Mouse (Mus musculus) activated CD4-positive, CD25-positive, alpha-beta regulatory T cell, adult 4 months (primary cell): ENCODE measurements at regions not wholly inside any gene's neighbourhood (a gene's known extent, or its start where the extent isn't known, plus 50 kb on each side); places are given as distances from the start of the nearest gene placed in this dataset.

Experiments
- ATAC-seq: one replicate; pipeline ENCODE4 v1.8.0; 2017

DNA sequence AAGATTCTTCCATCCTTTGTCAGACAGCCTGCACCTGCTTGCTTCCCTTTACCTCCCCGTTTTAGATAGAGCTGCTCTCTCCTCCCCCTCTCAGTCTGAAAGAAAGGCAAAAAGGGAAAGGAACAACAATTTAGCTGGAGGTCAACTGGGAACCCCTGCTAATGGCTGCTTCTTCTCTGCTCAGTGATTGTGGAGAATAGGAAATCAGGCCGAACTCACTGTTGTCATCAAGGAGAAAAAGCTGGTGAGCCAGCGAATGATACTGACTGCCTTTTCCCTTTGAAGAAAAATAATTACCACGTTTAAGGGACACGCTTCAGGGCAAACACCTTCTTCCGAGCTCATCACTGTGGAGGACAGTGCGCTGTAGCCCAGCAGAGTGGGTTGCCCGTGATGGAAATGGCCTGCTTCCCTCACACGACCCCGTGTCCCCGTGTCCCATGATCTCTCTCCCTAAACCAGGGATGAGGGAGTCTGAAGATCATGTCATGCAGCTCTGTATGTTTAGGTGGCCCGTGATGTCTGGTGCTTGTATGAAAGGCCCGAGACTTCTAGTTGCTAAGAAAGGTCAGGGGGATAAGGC, 183.8 kb upstream of the Sash1 start:
- no peak for ATAC-seq

DNA sequence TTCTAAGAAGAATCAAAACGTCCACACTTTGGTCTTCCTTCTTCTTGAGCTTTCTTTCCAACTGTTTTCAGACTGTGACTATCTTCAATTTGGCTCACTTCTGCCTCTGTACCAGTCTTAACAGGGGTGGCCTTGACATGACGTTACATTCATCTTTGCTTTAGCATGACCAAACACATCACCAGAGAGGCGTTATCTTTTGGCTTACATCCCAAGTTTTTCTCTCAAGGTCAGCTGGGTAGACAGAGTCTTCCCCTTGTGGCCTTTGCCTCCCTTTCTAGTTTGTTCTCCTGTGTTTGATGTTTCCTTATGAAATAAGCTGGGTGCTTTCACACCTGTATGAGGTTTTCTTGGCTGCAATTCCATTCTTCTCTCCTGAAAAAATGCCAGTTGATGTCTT, 180.7 kb upstream of the Sash1 start:
- ATAC-seq, result no peak

DNA sequence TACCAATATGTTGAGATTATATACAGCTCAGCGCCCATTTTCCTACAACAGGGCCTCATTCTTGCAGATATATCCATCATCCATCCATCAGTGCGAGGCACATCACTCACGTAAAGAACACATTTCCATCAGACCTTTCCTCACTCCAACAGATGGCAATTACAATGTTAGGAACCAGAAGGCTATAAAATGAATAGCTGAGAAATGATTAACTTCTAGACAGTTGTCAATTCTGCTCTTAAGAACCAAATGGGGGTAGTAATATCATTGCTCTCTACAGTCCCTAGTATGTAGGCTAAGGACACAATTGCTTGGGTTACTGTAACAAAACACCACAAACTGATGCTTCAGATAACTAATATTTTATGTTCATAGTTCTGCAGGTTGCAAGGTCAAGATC, 176.1 kb upstream of the Sash1 start:
- ATAC-seq, result no peak

DNA sequence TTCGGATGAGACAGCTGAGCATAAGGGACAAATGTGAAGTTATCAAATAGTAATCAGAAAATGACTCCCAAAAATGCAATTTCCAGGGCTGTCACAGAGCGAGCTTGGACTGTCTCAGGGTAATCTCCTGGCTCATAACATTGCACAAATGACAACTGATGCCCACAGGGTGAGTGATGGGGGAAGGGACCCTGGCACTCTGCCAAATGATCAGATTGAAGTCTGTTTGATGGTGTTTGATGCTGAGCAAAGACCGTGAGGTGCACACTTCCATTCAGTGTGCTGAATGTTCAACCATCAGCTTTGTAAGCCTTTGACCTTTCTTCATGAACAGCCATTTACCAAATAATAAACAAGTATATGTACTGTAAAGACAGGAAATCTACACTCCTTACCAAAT, 169.4 kb upstream of the Sash1 start:
- ATAC-seq, result no peak

DNA sequence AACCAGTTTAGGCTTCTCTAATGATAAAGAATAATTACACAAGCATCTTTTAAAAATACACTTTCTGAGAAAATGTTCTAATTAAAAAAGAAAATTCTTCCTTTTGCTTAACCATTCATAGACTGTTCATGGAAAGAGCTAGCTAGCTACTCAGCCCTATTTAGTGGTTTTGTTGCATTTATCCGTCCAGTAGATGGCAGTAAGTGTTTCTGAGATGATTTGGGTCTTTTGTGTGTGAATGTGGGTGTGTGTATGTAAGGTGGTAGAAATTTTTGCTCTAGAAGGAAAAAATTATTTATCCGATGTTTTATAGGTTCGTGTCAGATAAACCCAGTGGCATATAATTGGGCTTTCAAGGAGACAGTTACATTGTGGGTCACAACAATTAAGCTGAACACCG, 167.5 kb upstream of the Sash1 start:
- ATAC-seq, result no peak

DNA sequence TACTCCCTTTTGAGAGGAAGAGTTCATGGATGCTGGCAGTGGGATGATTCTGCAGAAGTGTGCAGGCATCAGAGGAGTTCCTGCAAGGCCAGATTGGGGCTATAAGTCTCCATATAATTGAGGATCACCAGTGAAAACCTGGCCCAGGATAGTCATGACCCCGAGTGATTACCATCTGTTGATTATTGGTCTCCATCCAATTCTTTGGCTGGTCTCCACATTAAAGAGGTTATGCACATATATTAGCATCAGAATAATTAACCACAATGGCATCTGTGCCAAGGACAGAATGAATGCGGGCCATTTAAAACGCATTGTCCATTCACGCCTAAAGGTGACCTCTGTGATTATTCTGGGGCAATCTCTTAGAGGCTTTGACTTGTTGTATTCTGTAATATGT, 161.5 kb upstream of the Sash1 start:
- ATAC-seq, result no peak

DNA sequence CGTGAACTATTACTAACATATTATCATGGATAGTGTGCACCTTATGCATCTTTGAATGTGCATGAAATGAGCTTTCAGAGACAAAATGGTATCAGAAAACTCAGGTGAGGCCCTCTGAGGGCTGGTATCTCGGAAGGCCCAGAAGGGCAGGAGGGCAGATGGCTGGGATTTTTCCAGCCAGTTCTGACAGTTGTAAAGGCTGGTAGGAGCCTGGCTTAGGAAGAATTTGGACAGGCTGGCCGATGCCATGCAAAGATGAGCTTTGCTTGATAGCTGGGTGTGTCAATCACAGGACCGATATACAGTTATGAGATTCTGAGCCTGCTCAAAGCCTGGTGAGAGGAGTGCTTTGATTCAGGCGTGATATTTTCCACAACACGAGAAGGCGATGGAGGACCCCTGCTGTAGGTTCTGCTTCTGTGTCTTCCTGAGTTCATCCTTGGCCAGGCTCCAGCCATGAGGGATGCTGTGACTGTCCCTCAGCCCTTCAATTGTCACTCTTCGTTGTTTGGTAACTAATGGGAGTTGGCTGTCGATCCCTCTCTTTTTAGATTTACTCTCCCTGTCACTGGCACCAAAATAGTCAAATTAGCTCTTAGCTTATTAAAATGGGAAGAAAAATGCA, 159.0 kb upstream of the Sash1 start:
- no peak for ATAC-seq

DNA sequence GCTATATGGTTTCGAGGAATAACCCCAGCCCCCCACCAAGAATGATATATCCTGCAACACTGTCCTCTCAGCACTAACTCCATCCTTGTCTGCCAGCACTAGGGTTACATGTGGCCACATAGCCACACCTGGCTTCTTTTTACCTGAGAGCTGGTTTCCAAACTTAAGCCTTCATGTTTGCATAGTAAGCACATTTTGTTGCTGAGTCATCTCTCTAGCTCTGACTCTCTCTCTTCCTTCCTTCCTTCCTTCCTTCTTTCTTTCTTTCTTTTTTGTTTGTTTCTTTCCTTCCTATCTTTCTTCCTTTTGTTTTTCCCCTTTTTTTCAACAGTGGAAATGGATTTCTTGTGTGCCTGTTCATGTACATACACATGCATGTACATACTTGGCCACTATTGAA, 157.6 kb upstream of the Sash1 start:
- ATAC-seq, result no peak

DNA sequence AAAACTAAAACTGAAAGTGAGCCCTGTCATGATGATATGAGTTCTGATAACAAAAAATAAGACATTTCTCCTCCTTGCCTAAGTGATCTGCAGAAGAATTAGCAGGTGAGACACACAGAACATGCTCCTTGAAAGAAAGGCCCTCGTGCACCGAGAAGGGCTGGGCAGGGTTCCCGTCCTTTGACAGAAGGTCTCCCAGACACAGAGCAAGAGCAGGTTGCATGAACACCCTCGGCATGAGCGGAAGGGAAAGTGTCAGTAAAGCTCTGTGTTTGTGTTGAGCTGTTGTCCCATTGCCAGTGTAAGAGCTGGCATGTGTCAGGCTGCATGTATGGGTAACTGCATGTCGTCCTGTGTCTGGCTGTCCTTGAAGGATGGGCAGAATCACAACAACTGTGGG, 144.6 kb upstream of the Sash1 start:
- no peak for ATAC-seq

DNA sequence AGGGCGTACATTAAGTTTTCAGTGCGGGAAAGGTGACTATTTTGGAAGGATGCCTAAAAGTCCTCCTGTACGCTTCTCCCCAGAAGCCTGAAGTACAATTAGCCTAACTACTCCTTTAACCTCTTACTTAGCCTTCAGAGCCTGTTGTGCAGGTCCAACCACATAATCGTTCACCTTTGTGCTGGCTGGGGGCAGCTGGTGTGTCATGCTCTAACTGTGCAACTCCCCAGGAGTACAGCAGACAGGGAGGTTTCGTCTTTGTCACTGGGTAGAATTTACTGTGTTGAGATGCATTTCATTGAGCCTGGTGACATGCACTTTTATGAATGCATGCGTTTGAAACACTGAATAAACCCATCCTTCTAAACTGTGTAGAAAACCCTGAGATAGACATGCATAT, 143.6 kb upstream of the Sash1 start:
- ATAC-seq, result no peak

DNA sequence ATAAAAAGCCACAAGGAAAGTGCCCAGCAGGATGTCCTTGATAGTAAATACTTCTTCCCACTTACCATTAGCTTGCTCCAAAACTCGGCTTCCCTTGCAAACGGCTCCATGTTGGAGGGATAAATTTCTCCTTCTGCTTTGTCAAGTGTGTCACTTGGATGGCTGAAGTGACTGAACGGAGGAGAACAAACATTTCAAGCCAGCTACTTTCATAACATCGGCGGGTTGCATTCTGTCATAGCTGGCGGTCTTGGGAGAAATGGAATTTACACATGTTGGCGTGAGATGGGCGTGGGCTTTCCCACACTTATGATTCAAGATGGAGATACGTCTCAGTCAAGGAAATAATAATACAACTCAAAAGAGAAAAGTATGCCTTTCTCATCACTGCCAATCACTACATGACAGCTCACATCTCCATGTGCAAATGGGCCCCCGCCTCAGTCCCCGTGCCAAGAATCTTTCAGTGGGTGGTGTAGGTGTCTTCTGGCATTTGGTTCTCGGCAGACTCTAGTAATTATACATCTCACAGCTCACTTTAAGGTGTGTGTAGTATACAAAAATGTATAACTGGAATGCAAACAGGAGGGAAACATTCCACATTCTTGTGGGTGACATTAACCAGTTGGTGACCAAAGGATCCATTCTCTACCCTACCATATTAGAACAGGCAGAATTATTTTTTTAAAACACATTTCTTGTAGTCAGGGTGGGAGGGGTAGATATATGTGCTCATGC, 141.4 kb upstream of the Sash1 start:
- no peak for ATAC-seq

DNA sequence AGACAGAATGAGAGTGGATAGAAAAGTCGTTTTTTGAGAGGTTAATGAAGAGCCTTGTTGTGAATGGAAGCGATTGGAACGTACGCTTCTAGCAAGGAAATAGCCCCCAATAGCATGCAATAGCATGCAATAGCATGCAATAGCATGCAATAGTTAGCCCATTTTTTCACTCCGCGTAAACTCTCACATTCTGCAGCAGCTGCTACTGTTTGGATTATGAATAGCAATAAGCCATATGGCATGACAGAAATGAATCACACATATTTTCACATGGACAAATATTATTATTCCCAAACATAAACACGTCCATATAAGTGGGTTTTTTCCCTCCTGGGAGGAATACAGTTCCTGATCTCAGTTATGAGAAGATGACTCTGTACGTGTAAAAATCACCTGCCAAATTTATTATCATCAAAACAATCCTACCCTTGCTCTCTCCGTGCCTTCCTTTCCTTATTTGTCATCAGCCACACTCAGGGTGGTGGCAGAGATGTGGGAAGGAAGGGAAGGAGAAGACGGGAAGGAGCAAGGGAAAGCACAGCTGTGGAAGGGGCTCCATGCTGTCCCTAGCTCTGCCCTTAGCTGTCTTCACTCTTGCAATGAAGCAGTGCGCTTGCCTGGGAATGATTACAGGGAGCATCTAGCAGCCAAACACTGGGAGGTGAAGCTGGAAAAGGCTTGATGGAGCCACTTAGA, 129.1 kb upstream of the Sash1 start:
- ATAC-seq, result no peak

DNA sequence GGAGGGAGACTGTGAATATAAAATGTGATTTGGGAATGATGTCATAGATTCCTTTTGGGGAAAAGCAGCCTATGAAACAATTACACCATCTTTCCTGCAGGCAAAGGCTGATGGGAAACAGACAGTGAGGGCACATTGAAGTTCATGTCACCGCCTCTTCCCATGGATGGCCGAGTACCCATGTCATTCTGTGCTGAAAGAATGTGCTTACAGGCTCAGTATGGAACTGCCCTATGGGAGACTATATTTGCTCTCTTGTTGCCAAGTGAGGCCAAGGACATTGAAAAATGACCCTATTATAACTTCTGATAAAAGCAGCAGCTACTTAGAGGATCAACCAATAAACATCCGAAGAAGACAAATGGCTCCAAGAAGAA, 127.7 kb upstream of the Sash1 start:
- no peak for ATAC-seq

DNA sequence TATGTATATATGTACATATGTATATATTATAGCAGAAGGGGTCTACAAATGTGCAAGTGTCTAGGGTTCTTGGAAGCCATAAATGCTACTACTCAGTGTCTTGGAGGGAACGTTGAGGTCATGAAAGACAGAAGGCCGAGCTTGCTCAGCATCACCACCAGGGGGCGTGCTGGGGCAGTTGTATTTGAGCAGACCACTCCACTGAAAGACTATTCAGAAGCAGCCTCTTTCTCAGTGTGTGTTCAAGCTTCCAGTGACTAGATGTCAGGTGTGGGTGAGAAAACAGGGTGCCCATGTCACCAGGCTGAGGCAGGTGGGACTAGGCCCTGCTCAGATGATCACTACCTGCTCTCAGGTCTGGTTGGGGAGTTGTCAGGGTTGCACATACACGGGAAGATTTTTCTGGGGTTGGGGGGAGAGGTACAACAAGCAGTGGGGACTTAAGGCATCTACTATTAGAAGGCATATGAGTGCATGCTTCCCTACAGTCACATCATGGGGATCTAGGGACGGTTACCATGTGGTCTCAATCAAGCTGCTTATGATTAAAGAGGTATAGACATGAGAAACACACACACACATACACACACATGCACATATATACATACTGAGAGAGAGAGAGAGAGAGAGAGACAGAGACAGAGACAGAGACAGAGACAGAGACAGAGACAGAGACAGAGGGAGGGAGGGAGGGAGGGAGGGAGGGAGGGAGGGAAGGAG, 127.1 kb upstream of the Sash1 start:
- ATAC-seq, result no peak

DNA sequence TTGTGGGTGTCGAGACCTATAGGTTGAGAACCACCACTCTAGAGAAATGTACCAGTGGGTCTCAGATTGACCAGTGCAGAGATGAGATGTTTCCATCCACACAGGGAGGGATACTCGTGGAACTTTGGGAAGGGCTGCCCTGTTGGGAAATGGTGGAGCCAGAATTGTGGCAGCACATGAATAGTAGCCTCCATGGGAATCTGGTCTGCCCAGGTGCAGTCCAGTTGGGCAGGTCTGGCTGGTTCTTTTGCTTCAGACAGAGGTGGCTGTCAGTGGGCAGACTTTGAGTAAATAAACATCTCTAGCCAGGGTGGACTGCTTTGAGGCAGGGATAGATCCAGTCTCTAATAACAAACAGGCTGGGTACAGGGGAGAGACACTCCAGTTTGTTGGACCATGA, 126.0 kb upstream of the Sash1 start:
- ATAC-seq, result no peak

DNA sequence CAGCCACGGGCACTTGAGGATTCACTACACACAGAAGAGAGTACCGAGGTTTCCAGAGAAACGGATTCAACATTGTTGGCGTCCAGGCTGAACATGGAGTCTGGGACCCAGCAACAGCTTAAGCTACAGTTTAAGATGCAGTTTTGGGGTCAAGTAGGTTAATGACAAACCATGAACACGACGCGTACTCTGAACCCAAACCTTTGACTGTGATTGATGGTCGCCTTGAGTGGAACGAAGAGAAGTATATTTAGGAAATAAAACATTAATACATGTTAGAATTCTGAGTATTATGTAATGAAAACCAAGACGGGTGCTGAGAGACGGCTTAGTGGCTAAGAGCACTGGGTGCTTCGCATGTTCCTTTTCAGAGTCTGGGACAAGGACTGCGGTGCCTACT, 124.3 kb upstream of the Sash1 start:
- ATAC-seq, result no peak

DNA sequence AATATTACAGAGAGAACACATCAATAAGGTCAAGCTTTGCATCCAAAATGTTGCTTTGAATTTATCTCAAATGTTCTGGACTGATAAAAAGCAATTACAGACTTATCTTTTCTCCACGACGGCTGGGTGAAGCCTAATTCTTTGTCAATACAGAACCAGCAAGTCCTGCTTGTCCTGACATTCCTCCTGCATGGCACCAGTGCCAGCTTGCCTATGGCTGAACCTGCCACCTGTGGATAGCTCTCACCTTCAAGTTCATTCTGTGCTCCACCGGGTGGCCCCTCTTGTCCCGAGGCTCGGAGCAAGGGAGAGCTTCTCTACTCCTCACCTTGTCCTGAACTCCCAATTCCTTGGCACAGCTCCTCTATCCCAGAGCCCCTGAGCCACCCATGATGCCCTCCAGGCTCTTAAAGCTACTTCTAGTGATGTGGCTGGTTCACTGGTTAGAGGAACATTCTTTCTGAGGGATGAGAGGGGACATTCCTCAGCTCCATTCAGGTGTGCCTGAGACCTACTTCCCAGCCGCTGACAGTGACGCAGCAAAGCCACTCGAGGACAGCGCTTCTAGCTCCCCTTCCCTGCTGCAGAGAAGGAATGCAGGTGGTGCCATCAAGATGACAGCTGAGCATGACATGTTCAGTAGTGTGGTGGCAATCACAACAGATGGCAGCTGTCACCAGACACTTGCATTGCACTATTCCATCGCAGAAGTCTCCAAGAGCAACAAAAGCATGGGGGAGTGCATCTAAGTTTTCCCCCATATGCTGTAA, 119.5 kb upstream of the Sash1 start:
- ATAC-seq, result no peak

DNA sequence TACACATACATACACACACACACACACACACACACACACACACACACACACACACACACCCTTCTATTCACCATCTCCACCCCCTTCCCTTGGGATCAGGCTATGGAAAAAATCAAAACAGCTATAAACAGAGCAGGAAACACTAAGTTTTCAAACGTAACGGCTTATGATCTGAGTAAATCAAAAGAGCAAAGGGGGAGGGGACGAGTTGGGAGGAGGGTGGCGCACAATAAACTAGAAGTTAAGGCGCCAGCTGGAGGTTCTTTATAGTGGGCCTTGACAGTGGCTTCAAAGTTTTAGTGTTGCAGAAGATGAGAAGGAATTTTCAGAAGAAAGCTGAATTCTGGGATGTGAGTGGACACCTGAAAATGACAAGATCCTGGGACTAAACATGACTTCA, 116.4 kb upstream of the Sash1 start:
- ATAC-seq, result no peak

DNA sequence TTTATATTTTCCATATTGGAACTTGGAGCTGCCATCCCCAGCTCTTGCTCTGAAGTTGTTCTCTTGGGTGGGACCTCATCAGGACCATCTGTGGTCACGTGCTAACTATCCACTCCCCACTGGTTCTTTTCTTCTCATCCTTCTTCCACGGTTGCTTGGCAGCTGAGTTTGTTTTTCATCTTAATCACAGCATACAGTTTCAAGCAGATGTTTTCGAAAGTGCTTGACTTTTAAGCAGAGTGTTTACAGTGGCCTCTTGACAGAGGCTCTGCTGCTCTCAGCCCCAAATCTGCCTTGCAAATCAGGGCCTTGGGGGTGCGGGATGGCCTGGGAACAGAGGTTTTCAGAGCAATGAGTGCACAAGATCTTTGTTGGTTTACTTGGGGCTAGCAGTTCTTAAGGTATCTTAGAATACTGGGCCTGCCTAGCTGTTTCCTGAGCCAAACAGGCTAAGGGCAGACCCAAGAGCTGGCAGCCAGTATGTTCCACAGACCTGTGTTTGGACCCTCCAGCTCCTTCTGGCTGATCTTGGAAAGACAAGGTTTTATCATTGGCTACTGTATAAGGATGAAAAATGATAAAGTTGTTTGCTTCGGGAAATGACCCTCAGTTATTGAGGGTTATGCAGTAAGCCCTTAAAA, 113.0 kb upstream of the Sash1 start:
- no peak for ATAC-seq

DNA sequence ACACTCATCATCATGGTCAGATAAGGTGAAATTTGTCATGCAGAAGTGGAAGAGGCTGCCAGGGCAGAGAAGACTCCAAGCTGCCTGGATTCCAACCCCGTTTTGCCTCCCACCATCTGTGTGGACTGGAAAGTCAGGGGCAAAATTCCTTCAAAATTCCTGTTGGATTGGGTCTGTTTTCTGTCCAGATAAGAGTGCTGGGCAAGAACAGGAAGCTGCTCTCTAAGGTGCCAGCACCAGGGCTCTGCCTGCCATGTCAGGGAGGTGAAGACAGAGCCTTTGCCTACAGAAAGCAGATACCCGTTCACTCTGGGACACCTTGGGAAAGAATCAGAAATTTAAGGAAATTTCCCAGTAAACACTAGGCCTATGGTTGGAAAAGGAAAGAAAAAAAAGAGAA, 112.5 kb upstream of the Sash1 start:
- no peak for ATAC-seq

DNA sequence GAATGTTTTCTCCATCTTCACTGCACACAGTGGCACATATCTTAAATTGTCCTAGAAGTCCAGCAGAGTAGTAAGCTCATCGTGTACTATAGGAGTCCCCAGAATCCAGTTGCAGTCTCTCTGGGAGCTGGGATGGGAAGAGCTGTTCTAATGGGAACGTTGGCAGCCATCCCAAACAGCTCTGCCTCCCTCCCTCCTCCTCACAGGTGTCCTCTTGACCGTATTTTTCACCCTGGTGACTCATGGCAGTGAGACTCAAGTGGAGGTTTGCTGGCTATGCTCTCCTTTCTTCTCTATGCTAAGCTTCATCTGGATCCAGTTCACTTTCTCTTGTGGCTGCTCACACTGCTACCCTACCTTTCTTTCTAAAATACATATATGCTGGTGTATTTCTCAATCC, 109.2 kb upstream of the Sash1 start:
- ATAC-seq, result no peak

DNA sequence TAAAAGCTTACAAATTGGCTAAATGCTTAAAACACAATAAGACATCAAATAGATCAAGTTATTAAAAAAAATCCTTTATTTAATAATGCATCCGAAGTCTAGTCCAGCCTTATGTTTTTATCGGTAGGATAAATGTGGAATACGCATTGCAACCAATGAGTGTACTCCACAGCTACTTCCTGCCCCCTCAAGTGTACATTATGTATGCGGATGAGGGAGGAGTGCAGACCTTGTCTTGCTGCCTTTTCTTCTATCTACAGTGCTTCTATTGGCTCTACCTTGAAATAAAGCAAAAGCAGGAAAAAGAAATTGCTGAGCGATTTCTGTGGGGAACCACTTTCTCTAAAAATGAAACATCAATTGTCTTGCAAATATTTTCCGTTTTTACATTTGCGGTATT, 100.5 kb upstream of the Sash1 start:
- no peak for ATAC-seq
